27 mouse cellular contexts compared by ENCODE assay signal in genomic region chr10:43551388-43551787, GRCm38 (mm10). TPM values are rescaled to one million over a fixed set of nuclear protein-coding genes. Genes with fewer than 3 reads are reported as not detected.
DNase-seq lines count a peak whose midpoint lies in the region; ATAC-seq and TF ChIP-seq lines count a peak whose summit lies in the region.
"Had no signal": no experiment of that assay in that cellular context is flagged by ENCODE, and none has a peak within 500 bp of the region (broad histone marks: within the 10 kb centered on the region; RNA-seq: fewer than 3 reads in every experiment).

No protein-coding gene starts in this region.

- H3K4me2 ChIP-seq in midbrain, embryonic 13.5 days (replicated peaks): no peak overlapping the region
- no peak overlapping the region for H3K4me2 ChIP-seq in midbrain, embryonic 11.5 days
- no peak overlapping the region for H3K4me2 ChIP-seq in hindbrain, postnatal 0 days (ENCODE audit: low read depth, low read length)
- no peak overlapping the region for H3K4me2 ChIP-seq in forebrain, embryonic 14.5 days (ENCODE audit: low read length)
- H3K4me2 ChIP-seq: forebrain, embryonic 15.5 days; heart, embryonic 11.5 days; liver, embryonic 11.5 days had no signal

- no peak overlapping the region for H3K4me3 ChIP-seq in midbrain, embryonic 13.5 days (replicated peaks)
- no peak overlapping the region for H3K4me3 ChIP-seq in midbrain, embryonic 11.5 days (ENCODE audit: low read depth, low read length)
- H3K4me3 ChIP-seq in ES-E14 (ENCODE audit: insufficient read depth in 1 of 2, low read depth in 1 of 2, low read length in 2 of 2, poor library complexity in 1 of 2, severe bottlenecking in 1 of 2): peak overlapping the region in 1 of 2 experiments; percentile 14; a peak in 1 of 4 replicates
- no peak overlapping the region for H3K4me3 ChIP-seq in hindbrain, postnatal 0 days (ENCODE audit: low read length)
- H3K4me3 ChIP-seq in forebrain, embryonic 14.5 days (ENCODE audit: low read depth, low read length): no peak overlapping the region
- H3K4me3 ChIP-seq: forebrain, embryonic 15.5 days; layer of hippocampus, adult 2 months; myocyte had no signal

- no peak for DNase-seq in midbrain, embryonic 11.5 days (ENCODE audit: low spot score, missing footprints)
- DNase-seq in ES-E14 (ENCODE audit: low read depth, low spot score): peak; percentile 73
- peak; percentile 21 for DNase-seq in hindbrain, postnatal 0 days (ENCODE audit: low spot score)
- DNase-seq in frontal cortex, postnatal 10 days (ENCODE audit: low spot score in 2 of 2): no peak
- no peak for DNase-seq in yolk sac, embryonic 10.5 days (ENCODE audit: low spot score)
- DNase-seq in forebrain, embryonic 14.5 days (ENCODE audit: low spot score): no peak
- DNase-seq: adrenal gland, adult 8-10 months; cerebellum, adult 2 months; cerebellum, postnatal 36 days; embryo, embryonic 11 days; gastrocnemius, postnatal 14 days; heart, adult 11 months; kidney, postnatal 25 days; liver, postnatal 0 days; right cerebral cortex, postnatal 14 days; thymus, adult 2 months had no signal

- H3K27me3 ChIP-seq in midbrain, embryonic 13.5 days: no peaks in the 10 kb centered on the region
- no peaks in the 10 kb centered on the region for H3K27me3 ChIP-seq in midbrain, embryonic 11.5 days (ENCODE audit: control insufficient read depth, insufficient read depth, low read length)
- no peaks in the 10 kb centered on the region for H3K27me3 ChIP-seq in hindbrain, postnatal 0 days (ENCODE audit: insufficient read depth, low read length)
- no peaks in the 10 kb centered on the region for H3K27me3 ChIP-seq in forebrain, embryonic 14.5 days (replicated peaks; ENCODE audit: control insufficient read depth, insufficient read depth, low read length)
- H3K27me3 ChIP-seq: forebrain, embryonic 15.5 days had no signal

- H3K27ac ChIP-seq in midbrain, embryonic 13.5 days: no peak overlapping the region
- H3K27ac ChIP-seq in midbrain, embryonic 11.5 days (ENCODE audit: low read depth, low read length): no peak overlapping the region
- peak overlapping the region; percentile 29; the same call in 1 of the 2 replicates for H3K27ac ChIP-seq in ES-E14 (ENCODE audit: insufficient read depth, low read depth, low read length, poor library complexity, severe bottlenecking)
- H3K27ac ChIP-seq in hindbrain, postnatal 0 days: 0 out of 2 replicates have a peak overlapping the region, but pooled peaks have one; percentile 32
- no peak overlapping the region for H3K27ac ChIP-seq in forebrain, embryonic 14.5 days (ENCODE audit: low read depth, low read length)
- H3K27ac ChIP-seq: forebrain, embryonic 15.5 days; layer of hippocampus, adult 2 months; macrophage; stomach, postnatal 0 days had no signal

- WGBS in midbrain, embryonic 13.5 days: 26% methylated on average over 3 of the region's 3 CpGs
- 29% methylated on average over 3 of the region's 3 CpGs for WGBS in midbrain, embryonic 11.5 days
- WGBS in hindbrain, postnatal 0 days: 27% methylated on average over 3 of the region's 3 CpGs
- 42% methylated on average over 3 of the region's 3 CpGs for WGBS in forebrain, embryonic 14.5 days

- no peak overlapping the region for H3K9ac ChIP-seq in midbrain, embryonic 13.5 days (replicated peaks)
- no peak overlapping the region for H3K9ac ChIP-seq in midbrain, embryonic 11.5 days (ENCODE audit: low read length)
- H3K9ac ChIP-seq in ES-E14 (ENCODE audit: insufficient read depth, low read depth, low read length, poor library complexity, severe bottlenecking): no peak overlapping the region; the same call in 1 of the 2 replicates
- no peak overlapping the region for H3K9ac ChIP-seq in hindbrain, postnatal 0 days (replicated peaks; ENCODE audit: low read length)
- H3K9ac ChIP-seq in forebrain, embryonic 14.5 days (ENCODE audit: low read length): no peak overlapping the region
- H3K9ac ChIP-seq: forebrain, embryonic 15.5 days; liver, postnatal 0 days had no signal

- TF ChIP-seq CTCF in hindbrain, postnatal 0 days (IDR thresholded peaks at IDR 0.05; ENCODE audit: low read depth): no peak

- 0 out of 2 replicates have a peak, but pooled peaks have one; percentile 34 for ATAC-seq in midbrain, embryonic 13.5 days
- no peak for ATAC-seq in midbrain, embryonic 11.5 days (ENCODE audit: low FRiP score)
- peak; percentile 73; the same call in 1 of the 2 replicates for ATAC-seq in hindbrain, postnatal 0 days
- no peak for ATAC-seq in forebrain, embryonic 14.5 days
- ATAC-seq: forebrain, embryonic 15.5 days; intestine, postnatal 0 days; liver, postnatal 0 days; lung, postnatal 0 days had no signal

- H3K9me3 ChIP-seq in midbrain, embryonic 13.5 days: no peaks in the 10 kb centered on the region
- H3K9me3 ChIP-seq in midbrain, embryonic 11.5 days (ENCODE audit: control insufficient read depth, low read length): no peaks in the 10 kb centered on the region
- H3K9me3 ChIP-seq in ES-E14 (ENCODE audit: control insufficient read depth, insufficient read depth, low read depth, low read length): no peaks in the 10 kb centered on the region
- H3K9me3 ChIP-seq in hindbrain, postnatal 0 days (ENCODE audit: low read length): no peaks in the 10 kb centered on the region
- no peaks in the 10 kb centered on the region for H3K9me3 ChIP-seq in forebrain, embryonic 14.5 days (replicated peaks; ENCODE audit: control insufficient read depth, low read length)
- H3K9me3 ChIP-seq: forebrain, embryonic 15.5 days had no signal

- H3K36me3 ChIP-seq in midbrain, embryonic 13.5 days: no peaks in the 10 kb centered on the region
- no peaks in the 10 kb centered on the region for H3K36me3 ChIP-seq in midbrain, embryonic 11.5 days (ENCODE audit: control insufficient read depth, insufficient read depth, low read length)
- no peaks in the 10 kb centered on the region for H3K36me3 ChIP-seq in ES-E14 (ENCODE audit: control insufficient read depth, insufficient read depth, low read length, poor library complexity, severe bottlenecking)
- no peaks in the 10 kb centered on the region for H3K36me3 ChIP-seq in hindbrain, postnatal 0 days (ENCODE audit: insufficient read depth, low read length)
- H3K36me3 ChIP-seq in forebrain, embryonic 14.5 days (ENCODE audit: control insufficient read depth, insufficient read depth, low read length): no peaks in the 10 kb centered on the region
- H3K36me3 ChIP-seq: forebrain, embryonic 15.5 days had no signal

- in situ Hi-C loops in ES-E14 (cut with MboI; ENCODE audit: low sequenced_read_pairs in 2 of 2, unreplicated experiment in 2 of 2): no loop called here

- peaks cover 7% of the 10 kb centered on the region; the same call in 1 of the 2 replicates for H3K4me1 ChIP-seq in midbrain, embryonic 13.5 days (replicated peaks)
- H3K4me1 ChIP-seq in midbrain, embryonic 11.5 days (ENCODE audit: control insufficient read depth, insufficient read depth, low read length): no peaks in the 10 kb centered on the region
- H3K4me1 ChIP-seq in ES-E14 (ENCODE audit: control insufficient read depth in 2 of 2, insufficient read depth in 2 of 2, low read length in 2 of 2, poor library complexity in 1 of 2): peaks cover 8% of the 10 kb centered on the region in 2 experiments
- H3K4me1 ChIP-seq in hindbrain, postnatal 0 days (ENCODE audit: insufficient read depth, low read length): no peaks in the 10 kb centered on the region
- no peaks in the 10 kb centered on the region for H3K4me1 ChIP-seq in forebrain, embryonic 14.5 days (ENCODE audit: control insufficient read depth, insufficient read depth, low read length)
- H3K4me1 ChIP-seq: forebrain, embryonic 15.5 days had no signal

TF ChIP-seq in ES-E14, 5 proteins besides CTCF, POLR2A, EP300 and RAD21:
- TF ChIP-seq CHD2 (IDR thresholded peaks at IDR 0.05; ENCODE audit: low read depth, low read length) (peak; percentile 65; the same call in 1 of the 2 replicates), ZNF384 (IDR thresholded peaks at IDR 0.05; ENCODE audit: low read depth, low read length) (no peak)

RNA-seq across cellular contexts. Expression of gene 1700021F05Rik, which starts 10.6 kb away (rescaled TPM):
- polyA plus RNA-seq in midbrain, embryonic 13.5 days (2015; fragmentation: Nextera tagmentation; extraction: Ambion mirVana): 68.4 and 70.7 TPM in 2 replicates
- 68.9 and 75.0 TPM in 2 replicates for polyA plus RNA-seq in midbrain, embryonic 11.5 days (2014; fragmentation: Nextera tagmentation; extraction: Ambion mirVana)
- total RNA-seq in ES-E14 (2012; rRNA removed): 30.0 and 32.9 TPM in 2 replicates
- 17.7 and 19.6 TPM in 2 replicates for total RNA-seq in hindbrain, postnatal 0 days (2014; rRNA removed)
- polyA plus RNA-seq in hindbrain, postnatal 0 days (2015; fragmentation: Nextera tagmentation; extraction: Ambion mirVana): 77.1 and 80.3 TPM in 2 replicates
- polyA plus RNA-seq in forebrain, embryonic 14.5 days (2014; fragmentation: Nextera tagmentation; extraction: Ambion mirVana): 74.3 and 81.8 TPM in 2 replicates

RNA-seq across cellular contexts. Expression of gene Cd24a, which starts 26.7 kb away (rescaled TPM):
- polyA plus RNA-seq in midbrain, embryonic 13.5 days (2015; fragmentation: Nextera tagmentation; extraction: Ambion mirVana): 921 and 994 TPM in 2 replicates
- 516 and 568 TPM in 2 replicates for polyA plus RNA-seq in midbrain, embryonic 11.5 days (2014; fragmentation: Nextera tagmentation; extraction: Ambion mirVana)
- total RNA-seq in ES-E14 (2012; rRNA removed): 30.9 and 84.4 TPM in 2 replicates
- 322 and 324 TPM in 2 replicates for total RNA-seq in hindbrain, postnatal 0 days (2014; rRNA removed)
- 258 and 286 TPM in 2 replicates for polyA plus RNA-seq in hindbrain, postnatal 0 days (2015; fragmentation: Nextera tagmentation; extraction: Ambion mirVana)
- 1,214 and 1,274 TPM in 2 replicates for polyA plus RNA-seq in forebrain, embryonic 14.5 days (2014; fragmentation: Nextera tagmentation; extraction: Ambion mirVana)

RNA-seq across cellular contexts. Expression of gene Gm9803, which starts 27.5 kb away (rescaled TPM):
- polyA plus RNA-seq in midbrain, embryonic 13.5 days (2015; fragmentation: Nextera tagmentation; extraction: Ambion mirVana): 29.1 and 30.9 TPM in 2 replicates
- 14.7 and 15.9 TPM in 2 replicates for polyA plus RNA-seq in midbrain, embryonic 11.5 days (2014; fragmentation: Nextera tagmentation; extraction: Ambion mirVana)
- total RNA-seq in ES-E14 (2012; rRNA removed): 13.3 and 20.6 TPM in 2 replicates
- total RNA-seq in hindbrain, postnatal 0 days (2014; rRNA removed): 6.3 and 30.1 TPM in 2 replicates
- polyA plus RNA-seq in hindbrain, postnatal 0 days (2015; fragmentation: Nextera tagmentation; extraction: Ambion mirVana): 18.1 and 18.9 TPM in 2 replicates
- polyA plus RNA-seq in forebrain, embryonic 14.5 days (2014; fragmentation: Nextera tagmentation; extraction: Ambion mirVana): 13.7 and 22.1 TPM in 2 replicates
- total RNA-seq: left cerebral cortex, postnatal 10 days had no signal

Comparison
In these comparisons a context has a peak if more than half of its experiments do, and no peak if none do; other contexts are left out.
1. ATAC-seq: peak in midbrain, embryonic 13.5 days (single experiment) and hindbrain, postnatal 0 days (single experiment); none in midbrain, embryonic 11.5 days (single experiment) and forebrain, embryonic 14.5 days (single experiment).
2. H3K27ac ChIP-seq: peak in ES-E14 (single experiment) and hindbrain, postnatal 0 days (single experiment); none in midbrain, embryonic 13.5 days (single experiment), midbrain, embryonic 11.5 days (single experiment) and forebrain, embryonic 14.5 days (single experiment).
3. DNase-seq: peak in ES-E14 (single experiment) and hindbrain, postnatal 0 days (single experiment); none in midbrain, embryonic 11.5 days (single experiment), frontal cortex, postnatal 10 days (0 of 2), yolk sac, embryonic 10.5 days (single experiment) and forebrain, embryonic 14.5 days (single experiment).